Mouse (Mus musculus) hindbrain, embryonic 14.5 days (tissue): ENCODE data around the gene Olfr691. TPM values are rescaled to one million over a fixed set of nuclear protein-coding genes. Genes with fewer than 3 reads are reported as not detected.
"Not testable (repeated sequence)": the region's sequence is repeated elsewhere in the genome, so short reads cannot be mapped to it uniquely, and the experiment has no call there.

Experiments used
- ATAC-seq: fragments of 200-750 bp; cut with Nextera tagmentation; 2 replicates; pipeline ENCODE4 v1.8.0; 2017; ENCODE audit warnings: moderate number of reproducible peaks, mild to moderate bottlenecking, moderate TSS enrichment, moderate library complexity; ENCODE audit not compliant: low FRiP score
- DNase-seq: peaks from one replicate; pipeline ENCODE4 v3.0.0-alpha.2; 2015; ENCODE audit warnings: low spot score
- H3K27ac ChIP-seq: fragments of 300-500 bp; sonication (generic); 2 replicates; pipeline ENCODE4 v1.5.1; 2014; ENCODE audit warnings: mild to moderate bottlenecking, moderate library complexity
- H3K27me3 ChIP-seq: fragments of 300-500 bp; sonication (generic); 2 replicates; pipeline ENCODE4 v1.6.1; 2014; ENCODE audit warnings: mild to moderate bottlenecking, low read length, mixed read lengths; ENCODE audit not compliant: control insufficient read depth, insufficient read depth
- H3K36me3 ChIP-seq: fragments of 300-500 bp; sonication (generic); replicated peaks from 2 replicates; pipeline ENCODE4 v1.6.1; 2014; ENCODE audit not compliant: control insufficient read depth, insufficient read depth
- H3K4me1 ChIP-seq: fragments of 300-500 bp; sonication (generic); replicated peaks from 2 replicates; pipeline ENCODE4 v1.6.1; 2014; ENCODE audit warnings: antibody characterized with exemption, low read length, mixed read lengths; ENCODE audit not compliant: control insufficient read depth, insufficient read depth
- H3K4me2 ChIP-seq: fragments of 300-500 bp; sonication (generic); replicated peaks from 2 replicates; pipeline ENCODE4 v1.6.1; 2014; ENCODE audit warnings: mild to moderate bottlenecking, moderate library complexity
- H3K4me3 ChIP-seq: fragments of 300-500 bp; sonication (generic); replicated peaks from 2 replicates; pipeline ENCODE4 v1.5.1; 2014; ENCODE audit warnings: mild to moderate bottlenecking, low read length
- H3K9ac ChIP-seq: fragments of 300-500 bp; sonication (generic); 2 replicates; pipeline ENCODE4 v1.6.1; 2014
- H3K9me3 ChIP-seq: fragments of 300-500 bp; sonication (generic); 2 replicates; pipeline ENCODE4 v1.6.1; 2016; ENCODE audit warnings: low read length; ENCODE audit not compliant: control insufficient read depth
- WGBS: fragments of 180-500 bp; shearing (Covaris S2); extraction: QIAGEN DNeasy Blood & Tissue Kit; methylation state at CpG from one replicate; pipeline ENCODE4 v1.1.7; 2014; 5-methylcytosine and 5-hydroxymethylcytosine counted together
- polyA plus RNA-seq: library from polyadenylated mRNA; unstranded; fragments of >200 nt; fragmentation: Nextera tagmentation; extraction: Ambion mirVana; gene quantifications from 2 replicates; pipeline ENCODE4 v1.2.1, GENCODE M21; 2014

The Olfr691 gene
- polyA plus RNA-seq, 1 experiment from 2014 or later = 0.33 TPM

DNA sequence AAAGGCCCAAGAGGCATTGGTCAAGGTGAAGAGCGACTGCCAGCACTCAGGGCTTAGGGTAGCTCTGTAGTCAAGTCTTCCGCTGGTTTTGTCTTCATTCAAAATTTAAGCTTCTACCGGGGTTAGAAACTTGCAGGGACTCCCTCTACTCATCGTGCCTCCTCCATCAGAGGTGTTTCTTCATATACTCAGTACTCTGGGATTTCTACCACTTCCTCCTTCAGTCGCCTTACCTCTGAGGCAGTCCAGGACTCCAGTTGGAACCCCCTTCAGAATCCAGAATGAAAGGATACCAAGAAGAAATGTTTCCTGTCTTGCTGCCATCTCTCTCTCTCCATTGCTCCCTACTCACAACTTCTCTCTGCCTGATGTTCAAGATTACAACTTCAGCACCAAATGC is 25.2 kb upstream of the Olfr691 start:
- no peak for ATAC-seq

DNA sequence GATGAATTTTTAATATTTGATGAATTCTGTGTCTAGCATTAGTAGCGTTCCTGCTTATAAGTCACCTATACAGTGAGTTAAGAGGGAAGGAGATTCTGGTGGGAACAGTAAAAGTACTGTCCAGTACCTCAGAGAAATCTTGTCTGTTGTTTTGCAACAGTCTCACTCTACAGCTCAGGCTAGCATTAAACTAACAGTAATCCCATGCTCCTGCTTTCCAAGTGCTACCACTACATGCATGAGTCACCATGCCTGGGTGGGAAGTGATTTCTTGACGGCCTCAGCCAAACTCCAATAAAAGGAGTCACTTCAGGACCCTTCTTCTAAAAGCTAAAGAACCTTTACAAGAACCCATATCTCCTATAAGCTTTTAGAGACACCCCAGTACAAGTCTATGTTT is 19.6 kb upstream of the Olfr691 start:
- Histone ChIP-seq H3K4me2 (no peak overlapping the region), H3K9me3 (no peaks in the 10 kb centered on the region), H3K9ac (no peak overlapping the region), H3K36me3 (no peaks in the 10 kb centered on the region), H3K27ac (no peak overlapping the region), H3K4me3 (no peak overlapping the region), H3K27me3 (no peaks in the 10 kb centered on the region), H3K4me1 (no peaks in the 10 kb centered on the region)
- WGBS = 83% methylated on average over 2 of the region's 2 CpGs
- DNase-seq (no peak), ATAC-seq (no peak)

More for the DNA sequence above, 25.2 kb upstream of the Olfr691 start:
- Histone ChIP-seq H3K27me3 (no peaks in the 10 kb centered on the region), H3K36me3 (peaks cover 13% of the 10 kb centered on the region), H3K4me2 (no peak overlapping the region), H3K27ac (no peak overlapping the region), H3K9me3 (no peaks in the 10 kb centered on the region), H3K4me3 (no peak overlapping the region), H3K9ac (no peak overlapping the region), H3K4me1 (no peaks in the 10 kb centered on the region)
- no peak for DNase-seq
- WGBS = 94% methylated on average over 5 of the region's 5 CpGs

DNA sequence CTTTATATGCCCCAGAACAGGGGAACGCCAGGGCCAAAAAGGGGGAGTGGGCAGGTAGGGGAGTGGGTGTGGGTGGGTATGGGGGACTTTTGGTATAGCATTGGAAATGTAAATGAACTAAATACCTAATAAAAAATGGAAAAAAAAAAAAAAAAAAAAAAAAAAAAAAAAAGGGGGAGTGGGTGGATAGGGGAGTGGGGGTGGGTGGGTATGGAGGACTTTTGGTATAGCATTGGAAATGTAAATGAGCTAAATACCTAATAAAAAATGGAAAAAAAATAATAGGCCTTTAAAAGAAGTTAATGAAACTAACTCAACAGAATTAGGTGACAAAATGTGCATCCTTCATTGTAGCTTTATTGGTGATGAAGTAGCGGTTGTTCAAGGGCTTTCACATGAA is 14.4 kb upstream of the Olfr691 start:
- WGBS = 97% methylated on average over 1 of the region's 2 CpGs

GRCm38 (mm10) chr7:105356064-105356463 is 14.0 kb upstream of the Olfr691 start:
- not testable (repeated sequence) for H3K4me3 ChIP-seq
- no CpG with 5 or more reads among the region's 5 CpGs for WGBS

More for the DNA sequence above, 14.4 kb upstream of the Olfr691 start:
- ATAC-seq = peak; percentile 90
- H3K4me1 ChIP-seq, H3K9ac ChIP-seq, H3K9me3 ChIP-seq, DNase-seq, H3K36me3 ChIP-seq, H3K27ac ChIP-seq, H3K27me3 ChIP-seq, H3K4me2 ChIP-seq, H3K4me3 ChIP-seq: not testable (repeated sequence)

GRCm38 (mm10) chr7:105342752-105343151 is 682 bp upstream of the Olfr691 start:
- ATAC-seq (no peak), DNase-seq (no peak)
- H3K9me3 ChIP-seq = no peaks in the 10 kb centered on the region
- H3K4me1 ChIP-seq = no peaks in the 10 kb centered on the region
- H3K27ac ChIP-seq = no peak overlapping the region
- H3K9ac ChIP-seq = no peak overlapping the region
- H3K4me3 ChIP-seq = no peak overlapping the region
- no peaks in the 10 kb centered on the region for H3K27me3 ChIP-seq
- no peak overlapping the region for H3K4me2 ChIP-seq
- no peaks in the 10 kb centered on the region for H3K36me3 ChIP-seq
- 75% methylated on average over 2 of the region's 2 CpGs for WGBS

More at GRCm38 (mm10) chr7:105356064-105356463, 14.0 kb upstream of the Olfr691 start:
- not testable (repeated sequence) for H3K36me3 ChIP-seq, H3K4me2 ChIP-seq, H3K9me3 ChIP-seq, DNase-seq, H3K27ac ChIP-seq, H3K9ac ChIP-seq, H3K4me1 ChIP-seq, H3K27me3 ChIP-seq
- ATAC-seq = peak; percentile 55; the same call in 1 of the 2 replicates

- Histone ChIP-seq H3K27me3 (no peaks in the 10 kb centered on the region), H3K27ac (no peak within 1 kb of the TSS), H3K4me2 (no peak within 1 kb of the TSS), H3K9ac (no peak within 1 kb of the TSS), H3K36me3 (no peaks in the 10 kb centered on the region), H3K4me1 (no peaks in the 10 kb centered on the region), H3K9me3 (no peaks in the 10 kb centered on the region), H3K4me3 (no peak within 1 kb of the TSS)
- no peak for DNase-seq
- ATAC-seq = no peak
- WGBS = 91% methylated on average over 1 of the region's 1 CpGs
Measured at GRCm38 (mm10) chr7:105334004-105334403, 8.1 kb downstream of the Olfr691 start, which contains the start of gene Olfr690. TSS of gene Olfr690 (minus strand) at chr7:105334104.

DNA sequence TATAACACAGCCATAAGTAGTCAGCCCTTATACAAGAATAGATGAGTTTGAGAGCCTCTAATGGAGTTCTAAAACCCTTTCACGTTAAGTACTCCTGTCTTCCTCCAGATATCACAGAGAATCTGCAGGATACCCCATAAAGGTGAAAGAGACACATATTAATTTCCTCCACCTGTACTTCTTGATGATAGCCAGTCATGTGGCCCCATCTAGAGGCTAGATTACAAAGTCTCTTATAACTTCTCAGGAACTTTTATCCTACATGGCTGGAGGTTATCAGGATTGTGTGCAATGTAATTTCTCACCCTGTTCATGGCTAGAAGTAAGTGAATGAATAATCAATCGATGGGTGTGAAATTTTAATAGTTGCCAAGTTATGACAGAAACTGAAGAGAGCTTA is 16.8 kb downstream of the Olfr691 start:
- H3K4me2 ChIP-seq = no peak overlapping the region
- no peaks in the 10 kb centered on the region for H3K27me3 ChIP-seq
- H3K4me1 ChIP-seq = no peaks in the 10 kb centered on the region
- H3K36me3 ChIP-seq = no peaks in the 10 kb centered on the region
- WGBS = 82% methylated on average over 2 of the region's 2 CpGs
- H3K27ac ChIP-seq = no peak overlapping the region
- no peaks in the 10 kb centered on the region for H3K9me3 ChIP-seq
- DNase-seq (no peak), ATAC-seq (no peak)
- H3K9ac ChIP-seq = no peak overlapping the region
- no peak overlapping the region for H3K4me3 ChIP-seq

- H3K27me3 ChIP-seq = no peaks in the 10 kb centered on the region
- H3K27ac ChIP-seq = no peak within 1 kb of the TSS
- DNase-seq (no peak), ATAC-seq (no peak)
- WGBS = 92% methylated on average over 1 of the region's 1 CpGs
- no peak within 1 kb of the TSS for H3K4me3 ChIP-seq
- H3K4me2 ChIP-seq = no peak within 1 kb of the TSS
- no peak within 1 kb of the TSS for H3K9ac ChIP-seq
- H3K4me1 ChIP-seq = no peaks in the 10 kb centered on the region
- H3K9me3 ChIP-seq = no peaks in the 10 kb centered on the region
- no peaks in the 10 kb centered on the region for H3K36me3 ChIP-seq
Measured at GRCm38 (mm10) chr7:105310865-105311264, 31.2 kb downstream of the Olfr691 start, which contains the start of gene Olfr689. TSS of gene Olfr689 (plus strand) at chr7:105311165.

- Histone ChIP-seq H3K9ac (no peak overlapping the region), H3K36me3 (no peaks in the 10 kb centered on the region), H3K4me2 (no peak overlapping the region), H3K27ac (no peak overlapping the region), H3K9me3 (no peaks in the 10 kb centered on the region), H3K4me3 (no peak overlapping the region), H3K4me1 (no peaks in the 10 kb centered on the region), H3K27me3 (no peaks in the 10 kb centered on the region)
- DNase-seq (no peak), ATAC-seq (no peak)
Measured at GRCm38 (mm10) chr7:105290051-105290450, 52.0 kb downstream of the Olfr691 start.

DNA sequence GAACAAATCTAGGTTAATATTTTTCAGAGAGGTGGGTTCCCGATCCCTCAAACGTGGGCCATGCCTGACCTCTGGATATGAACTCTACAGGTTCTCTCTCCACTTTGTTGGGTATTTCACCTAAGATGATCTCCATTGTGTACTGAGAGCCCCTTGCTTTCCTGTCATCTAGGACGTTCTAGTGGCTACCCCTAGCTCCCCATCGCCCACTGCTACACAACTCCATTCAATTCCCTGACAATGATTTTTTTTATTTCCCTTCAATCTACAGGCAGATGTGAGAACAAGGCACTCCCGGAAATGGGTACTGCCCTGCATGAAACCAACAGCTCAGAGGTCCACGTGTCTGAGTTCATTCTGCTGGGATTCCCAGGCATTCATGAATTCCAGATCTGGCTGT is 54.3 kb downstream of the Olfr691 start, which contains the start of gene Olfr688:
TSS of gene Olfr688 (plus strand) at position 301 of the 400 bp plus-strand sequence.
- no peak within 1 kb of the TSS for H3K4me2 ChIP-seq
- no peaks in the 10 kb centered on the region for H3K36me3 ChIP-seq
- no peak for DNase-seq
- 81% methylated on average over 6 of the region's 6 CpGs for WGBS
- no peaks in the 10 kb centered on the region for H3K9me3 ChIP-seq
- H3K4me1 ChIP-seq = no peaks in the 10 kb centered on the region
- H3K9ac ChIP-seq = no peak within 1 kb of the TSS
- ATAC-seq = no peak
- no peak within 1 kb of the TSS for H3K27ac ChIP-seq
- no peak within 1 kb of the TSS for H3K4me3 ChIP-seq
- no peaks in the 10 kb centered on the region for H3K27me3 ChIP-seq
